Mouse (Mus musculus) layer of hippocampus, postnatal 14 days (tissue): ENCODE results near the gene Upp1. TPM values are rescaled to one million over a fixed set of nuclear protein-coding genes. Genes with fewer than 3 reads are reported as not detected.

Experiments used
- DNase-seq, 2 experiments: peaks; one replicate each; pipeline ENCODE4 v3.0.0; 2021 to 2022; ENCODE audit warnings: low spot score in 2 of 2, mixed read lengths in 1 of 2
- long read RNA-seq, 2 experiments: library from polyadenylated mRNA; stranded (forward); transcript quantifications; one replicate each; pipeline ENCODE4 v2.0.0; 2021
- total RNA-seq, 2 experiments: library from RNA; stranded (reverse); gene quantifications; 2 replicates each; pipeline ENCODE4 v1.2.3; 2021

Gene Upp1
- total RNA-seq, result 1 to 10 TPM; 1.5 to 2.3 TPM
- long read RNA-seq, experiment 1, partial matches to known transcripts, result 0 of 4 reads
- long read RNA-seq, experiment 1, other reads (novel, unspliced or antisense), result 2 of 4 reads
- long read RNA-seq, experiment 2, partial matches to known transcripts, result 1 of 3 reads
- long read RNA-seq, experiment 2, other reads (novel, unspliced or antisense), result 1 of 3 reads

DNA sequence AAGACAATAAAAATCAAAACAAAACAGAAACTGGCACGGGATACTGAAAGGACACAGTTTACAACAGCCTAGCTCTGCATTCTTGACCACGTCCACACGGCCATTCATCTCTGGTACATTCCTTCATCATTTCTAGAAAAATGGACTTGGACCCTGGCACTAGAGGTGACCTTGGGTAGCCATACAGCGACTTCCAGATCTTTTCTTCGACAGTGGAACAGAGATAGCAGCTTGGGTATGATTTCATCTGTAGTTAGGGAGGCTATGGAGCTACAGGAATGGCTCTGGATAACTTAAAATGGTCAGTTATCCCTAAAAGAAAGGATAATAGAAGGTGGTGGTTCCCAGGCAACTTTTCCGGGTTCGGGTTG, at the start of gene Upp1:
TSS of gene Upp1 (plus strand) at position 54 of the 371 bp plus-strand sequence.
- no peak for DNase-seq

DNA sequence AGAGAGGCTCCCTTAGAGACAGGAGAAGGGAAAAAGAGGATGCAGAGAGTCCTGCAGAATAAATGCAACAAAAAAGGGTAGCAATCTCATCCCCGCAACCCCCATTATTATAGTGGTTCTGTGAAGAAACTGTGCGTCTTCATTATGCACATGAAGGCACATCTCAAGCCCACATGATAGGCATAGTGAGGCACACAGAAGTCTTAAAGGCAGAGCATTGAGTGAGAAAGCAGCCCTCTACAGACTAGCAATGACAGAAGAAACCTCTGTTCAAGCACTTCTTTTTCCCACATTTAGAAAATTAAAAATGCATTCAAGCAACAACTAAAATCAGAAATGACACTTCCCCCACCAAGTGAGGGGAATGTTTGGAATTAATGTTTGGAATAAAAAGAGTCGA, 41.5 kb upstream of the Upp1 start:
- no peak for DNase-seq

GRCm38 (mm10) chr11:9113189-9113588, 4.7 kb upstream of the Upp1 start:
- DNase-seq, result no peak

- DNase-seq, result no peak
These were observed 2.4 kb upstream of the Upp1 start for GRCm38 (mm10) chr11:9115367-9116120.

DNA sequence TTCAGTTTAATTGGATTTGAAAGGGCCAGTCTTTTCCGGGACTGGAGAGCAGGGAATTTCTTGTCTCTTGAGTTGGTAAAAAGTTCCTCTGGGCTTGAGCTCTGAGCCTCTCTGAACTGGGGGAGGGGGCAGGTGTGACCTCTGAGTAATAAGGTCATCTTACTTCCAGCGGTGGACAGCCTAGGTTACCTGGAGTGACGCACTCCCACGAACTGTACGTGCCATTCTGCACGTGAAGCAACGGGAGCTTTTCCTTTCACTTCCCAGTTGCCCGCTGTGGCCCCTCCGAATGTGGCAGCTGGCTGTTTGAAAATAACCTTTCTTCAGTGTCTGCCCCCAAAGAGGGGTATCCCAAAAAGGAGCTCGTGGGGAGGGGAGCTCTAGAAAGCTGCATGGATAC, 1.8 kb upstream of the Upp1 start:
- DNase-seq, result no peak

- DNase-seq, result no peak
These were observed 987 bp upstream of the Upp1 start for GRCm38 (mm10) chr11:9116916-9117315.

DNA sequence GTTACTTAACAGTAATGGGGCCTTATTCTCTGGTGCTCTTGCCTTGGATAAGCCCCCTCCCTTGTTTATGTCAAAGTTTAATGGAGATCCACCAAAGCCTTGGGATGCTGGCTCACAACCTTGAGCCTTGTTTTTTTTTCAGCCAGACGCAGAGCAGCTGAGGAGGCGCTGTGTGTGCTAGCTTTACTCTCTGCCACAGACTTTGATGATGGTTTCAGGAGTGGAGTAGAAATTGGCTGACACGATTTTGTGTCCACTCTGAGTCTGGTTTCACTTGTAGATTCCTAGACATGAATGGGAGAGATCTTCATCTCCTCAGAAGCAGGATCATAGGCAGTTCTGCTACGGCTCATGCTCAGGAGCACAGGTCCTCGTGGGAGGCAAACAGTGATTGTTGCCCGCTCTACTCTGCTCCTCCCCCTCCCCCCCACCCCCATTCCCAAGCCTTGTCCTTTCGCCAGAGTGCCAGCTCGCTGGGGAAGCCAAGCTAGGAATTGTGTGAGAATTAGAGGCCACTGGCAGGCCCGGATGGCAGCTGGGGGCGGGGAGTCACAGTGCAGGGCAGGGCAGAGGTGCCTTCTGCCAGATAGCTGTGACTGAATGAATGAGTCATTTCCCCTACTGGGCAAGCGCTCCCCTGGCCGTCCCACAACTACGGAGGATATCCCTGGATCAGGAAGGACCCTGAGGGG, 399 bp upstream of the Upp1 start:
- no peak for DNase-seq

- no peak for DNase-seq
These were observed 668 bp downstream of the Upp1 start for GRCm38 (mm10) chr11:9118421-9119121.

DNA sequence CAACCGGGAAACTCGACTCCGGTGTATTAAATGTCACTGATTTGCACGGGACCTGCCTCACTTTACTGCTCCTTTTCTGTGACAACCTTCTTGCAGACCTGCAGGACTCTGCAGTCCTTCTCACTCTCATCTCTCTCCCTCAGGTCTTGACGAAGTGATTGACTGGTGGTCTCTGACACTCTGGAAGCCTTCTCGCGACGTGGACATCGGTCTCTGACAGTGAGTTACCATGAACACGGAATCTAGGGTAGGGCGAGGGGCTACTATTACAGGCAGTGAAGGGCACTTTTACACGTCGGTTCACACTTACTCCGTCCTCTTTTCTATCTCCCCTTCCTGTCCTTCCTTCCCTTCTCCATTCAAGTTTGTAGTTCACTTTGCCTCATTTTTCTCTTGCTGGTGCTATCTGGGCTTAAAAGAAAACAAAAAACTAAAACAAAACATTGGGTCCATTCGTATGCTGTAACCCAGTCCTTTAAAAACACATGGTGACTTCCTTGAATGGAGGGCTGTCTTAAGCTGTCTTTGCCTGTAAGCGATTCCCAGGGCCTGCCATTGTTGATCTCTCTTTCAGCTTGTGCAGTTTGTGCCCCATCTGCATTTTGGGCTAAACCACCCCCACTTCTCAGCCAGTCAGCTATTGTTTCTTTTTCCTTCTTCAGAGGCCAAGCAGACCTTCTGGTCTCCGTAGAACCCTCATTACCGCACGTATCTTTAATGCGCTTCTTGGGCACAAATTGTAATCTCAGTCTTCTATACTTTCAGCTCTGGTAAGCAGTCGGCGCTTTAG, 1.5 kb downstream of the Upp1 start:
- no peak for DNase-seq

DNA sequence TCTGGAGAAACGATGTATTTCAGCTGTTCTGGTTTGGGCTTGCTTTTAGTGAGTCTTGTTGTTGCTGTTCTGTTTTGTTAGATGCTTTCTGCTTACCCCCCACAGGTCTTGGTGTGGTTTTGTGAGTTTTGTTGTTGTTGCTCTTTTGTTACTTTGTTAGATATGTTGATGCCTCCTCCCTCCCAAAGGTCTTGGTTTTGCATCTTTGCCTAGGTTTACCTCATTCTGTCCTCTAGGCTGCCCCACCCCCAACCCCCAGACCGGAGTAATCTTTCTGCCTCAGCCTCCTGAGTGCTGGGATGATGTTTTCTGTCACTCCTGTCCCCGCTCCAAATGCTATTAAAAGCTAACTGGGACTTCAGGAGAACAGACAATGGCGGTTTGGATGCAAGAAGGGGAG, 4.4 kb downstream of the Upp1 start:
- DNase-seq, result no peak

- no peak for DNase-seq
These were observed 8.6 kb downstream of the Upp1 start for GRCm38 (mm10) chr11:9126373-9127107.

DNA sequence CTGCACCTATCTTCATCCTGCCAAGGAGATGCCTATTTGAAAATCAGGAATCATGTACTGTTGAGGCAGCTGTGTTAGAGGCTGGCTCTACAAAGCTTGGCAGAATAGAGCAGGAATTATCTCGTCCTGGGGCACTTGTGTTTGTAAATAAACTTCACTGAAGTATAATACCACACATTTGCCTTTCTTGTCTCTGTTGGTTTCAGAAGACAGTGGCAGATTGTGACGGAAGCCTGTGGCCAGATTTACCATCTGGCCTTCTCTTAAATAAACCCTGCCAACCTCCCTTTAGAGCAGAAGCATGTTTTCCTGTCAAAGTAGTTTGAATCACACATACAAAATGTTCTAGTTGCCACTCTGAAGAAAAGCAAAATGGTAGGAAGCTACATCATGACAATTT, 10.2 kb downstream of the Upp1 start:
- peak in 1 of 2 experiments; percentile 71 for DNase-seq

- no peak for DNase-seq
These were observed 11.6 kb downstream of the Upp1 start for GRCm38 (mm10) chr11:9129528-9129927.

DNA sequence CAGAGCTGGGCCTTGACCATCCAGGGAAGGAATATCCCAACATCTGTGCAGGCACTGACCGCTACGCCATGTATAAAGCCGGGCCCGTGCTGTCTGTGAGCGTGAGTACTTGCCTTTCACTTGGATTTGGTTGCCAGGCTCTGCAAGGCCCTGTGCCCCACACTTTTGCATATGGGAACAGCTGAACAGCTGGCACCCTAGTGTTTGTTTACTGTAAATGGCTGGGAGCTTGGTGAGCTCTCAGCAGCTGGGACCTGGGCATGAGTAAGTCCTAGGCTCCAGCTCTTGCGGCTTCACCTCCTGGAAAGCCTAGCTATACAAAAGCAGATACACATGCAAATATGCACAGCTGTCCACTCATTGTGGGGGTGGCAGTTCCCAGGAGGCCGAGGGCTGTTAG, 13.8 kb downstream of the Upp1 start:
- no peak for DNase-seq

GRCm38 (mm10) chr11:9135589-9136246, 17.8 kb downstream of the Upp1 start:
- no peak for DNase-seq

GRCm38 (mm10) chr11:9136471-9136870, 18.6 kb downstream of the Upp1 start:
- DNase-seq, result peak; percentile 85 to 90

- no peak for DNase-seq
These were observed 27.2 kb downstream of the Upp1 start for GRCm38 (mm10) chr11:9145113-9145512.

- DNase-seq, result no peak
These were observed 28.2 kb downstream of the Upp1 start for GRCm38 (mm10) chr11:9146115-9146514.

DNA sequence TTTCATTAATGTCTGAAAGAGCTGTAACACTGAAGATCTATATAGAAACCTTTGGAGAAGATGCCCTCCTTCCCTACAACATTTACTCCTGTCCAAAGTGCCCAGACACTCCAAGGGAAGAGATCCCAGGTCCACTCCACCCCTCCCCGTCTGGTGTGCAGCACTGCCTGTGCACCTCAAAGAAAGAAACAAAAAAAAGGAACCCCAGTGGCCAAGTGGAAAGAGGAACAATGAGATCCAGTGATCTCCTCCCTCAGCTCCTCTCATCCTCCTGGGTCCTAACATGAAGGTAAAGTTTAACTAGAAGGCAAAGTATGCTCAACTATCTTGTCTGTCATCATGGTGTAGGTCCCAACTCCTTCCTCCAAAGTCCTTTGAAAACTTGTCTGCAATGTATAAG, 28.8 kb downstream of the Upp1 start:
- no peak for DNase-seq

DNA sequence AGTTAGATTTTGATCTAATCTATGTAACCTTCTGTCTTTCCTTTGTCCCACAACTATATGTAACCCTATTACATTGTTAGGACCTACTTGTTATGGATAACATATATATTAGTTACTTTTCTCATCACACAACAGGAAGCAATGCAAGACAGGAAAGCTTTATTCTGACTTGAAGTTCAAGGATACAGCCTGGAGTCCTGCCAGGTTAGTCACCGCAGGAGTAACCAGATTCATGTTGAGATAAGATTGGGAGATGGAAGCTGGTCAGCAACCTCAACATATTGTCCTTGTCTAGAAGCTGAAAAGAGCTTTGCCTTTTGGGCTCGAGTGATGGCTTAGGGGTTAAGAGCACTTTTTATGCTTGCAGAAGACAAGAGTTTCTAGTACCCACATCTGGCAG, 30.3 kb downstream of the Upp1 start:
- no peak for DNase-seq
